Mouse (Mus musculus): ENCODE results near the gene Plxnb2.

GRCm38 (mm10) chr15:89209886-89210761, 29.5 kb upstream of the Plxnb2 start:
- TF ChIP-seq CTCF (IDR thresholded peaks at IDR 0.05 in 2 of 3, conservative IDR thresholded peaks at IDR 0.05 in 1 of 3; ENCODE audit: control insufficient read depth in 1 of 3, insufficient read depth in 1 of 3, low read depth in 2 of 3, low read length in 3 of 3, poor library complexity in 1 of 3, severe bottlenecking in 1 of 3), result peak; percentile 61 to 93 (median 81)
- TF ChIP-seq CHD1 (IDR thresholded peaks at IDR 0.05; ENCODE audit: low read depth, low read length), result peak; percentile 52; the same call in 1 of the 2 replicates
- no peak for TF ChIP-seq TCF12 (IDR thresholded peaks at IDR 0.05; ENCODE audit: low read depth, low read length)
- no peak for TF ChIP-seq USF1 (IDR thresholded peaks at IDR 0.05; ENCODE audit: low read depth, low read length)
- no peak for TF ChIP-seq ZMIZ1 (IDR thresholded peaks at IDR 0.05; ENCODE audit: low read depth, low read length)
- TF ChIP-seq MYC (IDR thresholded peaks at IDR 0.05; ENCODE audit: low read depth, low read length), result 0 out of 2 replicates have a peak, but pooled peaks have one; percentile 19
- peak; percentile 98 for TF ChIP-seq ZNF384 (IDR thresholded peaks at IDR 0.05; ENCODE audit: low read depth, low read length)
- TF ChIP-seq SMC3 (IDR thresholded peaks at IDR 0.05; ENCODE audit: low read depth, low read length), result peak; percentile 78
- TF ChIP-seq MAX (IDR thresholded peaks at IDR 0.05; ENCODE audit: low read length), result no peak
- TF ChIP-seq NELFE (IDR thresholded peaks at IDR 0.05; ENCODE audit: low read depth, low read length), result peak; percentile 42
- peak in 1 of 2 experiments; percentile 43; a peak in 1 of 4 replicates for TF ChIP-seq POLR2A (IDR thresholded peaks at IDR 0.05; ENCODE audit: control insufficient read depth in 1 of 2, insufficient read depth in 1 of 2, low read depth in 1 of 2, low read length in 2 of 2, poor library complexity in 1 of 2)
- no peak for TF ChIP-seq NRF1 (IDR thresholded peaks at IDR 0.05; ENCODE audit: insufficient read depth, low read depth, low read length, poor library complexity, severe bottlenecking)
- peak; percentile 59 for TF ChIP-seq HCFC1 (IDR thresholded peaks at IDR 0.05; ENCODE audit: low read depth, low read length)
- TF ChIP-seq ZC3H11A (IDR thresholded peaks at IDR 0.05; ENCODE audit: low read depth, low read length), result peak; percentile 81

Data from MEL (cell line).